Mouse (Mus musculus) lung, postnatal 10 days (tissue): ENCODE measurements around the gene Ncapd2.

Experiments
- DNase-seq: peaks from one replicate; pipeline ENCODE4 v3.0.0; 2021

Gene Ncapd2

DNA sequence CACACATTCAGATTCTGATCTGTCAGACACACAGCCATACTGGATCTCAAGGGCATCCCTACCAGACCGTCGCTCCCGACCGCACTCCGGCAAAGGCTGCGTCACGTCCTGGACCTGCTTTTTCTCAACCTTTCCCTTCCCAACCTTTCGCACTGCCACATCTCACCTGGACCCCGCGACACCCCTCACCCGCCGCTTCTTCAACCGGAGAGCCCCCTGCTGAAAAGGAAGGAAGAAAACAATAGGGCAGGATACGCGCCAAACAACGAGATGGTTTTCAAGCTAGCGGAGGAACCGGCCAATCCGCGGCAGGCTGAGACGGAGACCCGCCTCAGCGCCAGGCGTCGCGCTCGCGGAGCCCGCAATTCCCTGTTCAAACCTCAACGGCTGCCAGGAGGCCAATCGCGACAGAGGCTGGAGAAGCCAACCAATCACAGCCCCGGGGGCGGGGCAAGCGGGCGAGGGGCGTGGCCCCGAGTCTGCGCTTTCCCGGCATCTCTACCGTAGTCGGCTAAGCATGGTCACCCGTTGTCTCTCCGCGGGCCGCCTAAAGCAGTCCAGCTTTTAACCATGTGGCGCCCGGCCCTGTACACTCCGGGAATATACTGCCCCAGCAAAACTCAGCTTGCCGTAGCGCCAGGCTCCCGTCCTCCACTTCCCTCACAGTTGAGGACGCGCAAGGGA, at the start of gene Ncapd2, which contains the start of gene Mrpl51:
Gene Ncapd2, minus strand, starts transcription at position 370 of the 684 bp plus-strand sequence.
Gene Mrpl51, plus strand, starts transcription at position 470 of the 684 bp plus-strand sequence.
- DNase-seq: peak; percentile 98

DNA sequence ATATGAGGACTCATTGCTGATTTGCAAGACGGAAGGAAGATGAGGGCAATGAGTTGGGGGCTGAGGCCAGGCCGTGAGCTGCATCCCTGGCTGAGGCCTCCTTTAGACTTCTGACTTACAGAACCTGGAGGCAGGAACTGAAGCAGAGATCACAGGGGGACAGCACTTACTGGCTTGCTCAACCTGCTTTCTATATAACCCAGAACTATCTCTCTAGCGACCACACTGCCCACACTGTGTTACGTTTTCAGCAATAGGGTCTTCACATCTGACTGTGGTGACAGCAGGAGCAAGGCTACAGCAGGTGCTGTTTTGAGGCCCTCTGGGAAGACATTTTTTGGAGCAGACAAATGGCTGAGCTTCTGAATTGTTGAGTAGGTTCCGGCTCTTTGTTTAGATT, 49.1 kb upstream of the Ncapd2 start:
- no peak for DNase-seq

DNA sequence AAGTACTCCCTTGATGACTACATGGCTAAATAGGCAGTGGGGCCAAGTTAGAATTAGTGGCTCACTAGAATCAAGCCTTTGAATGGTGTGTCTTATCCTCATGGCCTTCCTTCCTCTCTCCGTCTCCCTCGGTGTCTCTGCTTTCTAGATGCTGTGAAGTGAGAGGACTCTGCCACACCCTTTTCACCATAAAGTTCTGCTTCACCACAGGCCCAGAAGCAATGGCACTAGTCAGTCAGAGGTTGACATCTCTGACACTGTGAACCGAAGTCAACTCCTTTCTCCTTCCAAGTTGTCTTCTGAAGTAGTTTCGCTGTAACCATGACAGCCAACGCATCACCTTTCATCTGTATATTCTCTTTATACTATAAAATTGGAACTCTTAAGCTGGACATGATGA, 48.0 kb upstream of the Ncapd2 start:
- no peak for DNase-seq

DNA sequence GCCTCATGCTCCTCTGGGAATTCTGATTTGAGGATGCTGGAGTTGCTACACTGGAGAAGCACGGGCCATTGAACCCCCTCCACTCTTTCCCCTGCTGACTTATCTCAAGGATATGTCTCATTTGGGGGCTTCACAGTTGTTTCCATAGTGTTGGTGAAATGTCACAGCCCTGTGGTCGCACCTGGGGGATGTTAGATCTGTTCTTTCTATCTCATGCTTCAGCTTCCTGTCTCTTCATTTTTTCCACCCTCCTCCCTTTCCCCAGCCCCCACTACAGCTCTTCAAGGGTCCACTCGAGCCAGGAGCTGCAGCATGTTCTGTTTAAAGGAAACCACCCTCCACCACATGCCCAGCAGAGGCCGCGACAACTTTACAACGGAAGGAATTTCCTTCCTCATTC, 46.9 kb upstream of the Ncapd2 start:
- no peak for DNase-seq

DNA sequence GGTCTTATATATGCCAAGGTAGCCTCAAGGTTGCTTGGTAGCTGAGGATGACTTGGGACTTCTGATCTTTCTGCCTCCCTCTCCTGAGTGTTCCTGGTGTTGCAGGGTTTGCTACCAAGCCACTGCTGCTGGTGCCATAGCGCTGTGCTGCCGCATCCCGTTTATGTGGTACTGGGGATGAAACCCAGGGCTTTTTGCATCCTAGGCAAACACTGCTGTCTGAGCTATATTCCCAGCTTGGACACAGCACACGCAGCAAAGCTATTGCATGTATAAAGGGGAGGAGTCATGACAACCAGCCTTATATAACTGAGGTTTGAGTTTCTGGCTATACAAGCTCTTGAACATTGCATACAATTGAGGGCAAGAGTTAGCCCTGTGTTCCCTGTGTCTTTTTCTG, 45.9 kb upstream of the Ncapd2 start:
- DNase-seq: no peak

DNA sequence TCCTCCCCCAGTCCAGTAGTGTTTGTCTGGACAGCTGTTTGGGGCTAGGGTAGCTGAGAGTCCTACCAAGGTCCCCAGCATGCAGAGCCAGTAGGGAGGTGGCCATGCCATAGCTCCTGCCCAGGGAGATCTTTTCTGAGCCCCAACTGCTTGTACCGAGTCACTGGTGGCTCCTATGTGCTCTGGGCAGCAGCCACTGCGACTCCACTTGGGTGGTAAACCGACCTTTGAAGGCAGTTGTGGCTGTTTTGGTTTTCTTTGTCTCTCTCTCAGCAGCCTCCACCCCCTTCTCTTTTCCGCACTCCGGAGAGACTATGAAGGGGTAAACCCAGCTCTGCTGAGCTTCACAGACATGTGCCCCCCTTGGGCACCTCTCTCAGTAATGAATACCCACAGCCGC, 45.3 kb upstream of the Ncapd2 start, which contains the start of gene Cd27:
Gene Cd27, minus strand, starts transcription at position 229 of the 400 bp plus-strand sequence.
- DNase-seq: no peak

DNA sequence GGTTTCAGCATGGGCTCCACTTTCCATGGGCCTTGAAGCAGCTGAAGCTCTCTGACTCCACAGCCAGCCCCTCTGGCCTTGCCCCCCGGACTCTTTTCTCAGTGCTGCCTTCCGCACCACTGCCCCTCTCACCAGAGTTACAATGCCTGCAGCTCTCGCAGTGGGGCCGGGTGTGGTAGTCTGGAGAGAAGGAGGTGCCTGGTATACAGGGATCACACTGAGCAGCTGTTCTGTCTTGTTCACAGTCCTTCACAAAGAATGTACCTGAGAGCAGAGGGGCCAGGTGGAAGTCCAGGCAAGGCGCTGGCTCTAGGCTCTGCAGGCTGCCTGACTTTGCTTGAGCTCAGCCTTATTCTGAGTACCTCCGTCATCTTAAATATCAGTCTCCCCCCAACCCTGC, 44.8 kb upstream of the Ncapd2 start:
- no peak for DNase-seq

DNA sequence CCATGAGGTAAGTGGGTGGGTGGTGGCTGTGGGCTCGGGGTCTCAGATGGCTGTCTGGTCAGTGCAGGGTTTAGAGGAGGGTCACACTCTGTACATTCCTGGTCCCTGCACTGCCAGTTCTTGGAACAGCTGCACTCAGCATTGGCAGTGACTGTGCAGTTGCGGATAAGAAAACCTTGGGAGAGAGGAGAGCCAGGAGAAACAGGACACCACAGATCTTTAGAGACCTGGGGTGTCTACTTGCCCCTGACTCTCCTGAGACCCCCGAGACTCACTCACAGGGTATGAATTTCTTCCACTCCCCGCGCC, 43.0 kb upstream of the Ncapd2 start:
- no peak for DNase-seq

DNA sequence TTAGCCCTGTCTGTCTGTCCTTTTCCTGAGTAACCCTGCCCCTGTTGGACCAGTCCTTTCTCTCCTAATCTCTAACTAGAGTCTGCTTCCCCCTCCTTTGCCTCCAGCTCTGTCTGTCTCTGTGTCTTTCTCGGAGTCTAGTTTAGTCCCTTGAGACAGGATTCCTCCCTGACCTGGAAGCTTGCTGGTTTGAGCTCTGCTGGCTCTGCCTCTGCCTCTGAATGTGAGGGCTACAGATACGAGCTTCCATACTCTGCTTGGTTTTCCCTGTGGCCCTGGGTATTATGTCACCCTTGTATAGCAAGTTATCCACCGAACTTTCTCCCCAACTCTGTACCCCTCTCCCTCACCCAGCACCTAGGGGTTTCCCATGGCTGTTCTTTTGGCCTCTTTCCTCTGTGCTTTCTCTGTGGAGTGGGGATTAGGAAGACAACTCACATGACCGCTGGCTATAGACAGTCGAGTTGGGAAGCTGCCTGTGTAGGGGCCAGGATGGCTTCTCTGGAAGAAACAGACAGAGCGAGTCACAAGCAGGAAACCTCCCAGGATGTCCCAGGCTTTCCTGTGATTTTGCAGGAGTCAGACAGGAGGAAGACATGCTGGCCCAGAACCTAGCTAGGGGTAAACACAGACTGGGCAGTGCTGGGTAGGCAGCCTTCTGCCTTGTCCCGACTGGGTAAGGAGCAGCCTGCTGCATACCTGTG, 42.5 kb upstream of the Ncapd2 start:
- peak; percentile 53 for DNase-seq

DNA sequence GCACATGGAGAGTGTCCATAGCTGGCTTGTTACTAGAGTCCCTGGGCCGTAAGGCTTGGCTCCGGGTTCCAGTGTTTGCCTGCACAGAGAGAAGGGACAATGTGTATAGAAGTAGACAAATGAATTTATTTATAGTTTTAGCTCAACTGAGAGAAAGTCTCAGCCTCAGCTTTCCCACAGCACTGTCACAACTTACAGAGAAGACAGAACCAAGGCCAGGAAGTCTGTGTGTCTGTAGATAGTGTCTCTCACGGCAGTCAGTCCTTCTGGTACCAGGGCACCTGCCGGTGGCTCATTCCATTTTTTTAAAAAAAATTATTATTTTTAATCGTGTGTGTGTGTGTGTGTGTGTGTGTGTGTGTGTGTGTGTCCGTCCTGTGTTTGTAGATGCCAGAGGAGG, 41.0 kb upstream of the Ncapd2 start:
- no peak for DNase-seq

DNA sequence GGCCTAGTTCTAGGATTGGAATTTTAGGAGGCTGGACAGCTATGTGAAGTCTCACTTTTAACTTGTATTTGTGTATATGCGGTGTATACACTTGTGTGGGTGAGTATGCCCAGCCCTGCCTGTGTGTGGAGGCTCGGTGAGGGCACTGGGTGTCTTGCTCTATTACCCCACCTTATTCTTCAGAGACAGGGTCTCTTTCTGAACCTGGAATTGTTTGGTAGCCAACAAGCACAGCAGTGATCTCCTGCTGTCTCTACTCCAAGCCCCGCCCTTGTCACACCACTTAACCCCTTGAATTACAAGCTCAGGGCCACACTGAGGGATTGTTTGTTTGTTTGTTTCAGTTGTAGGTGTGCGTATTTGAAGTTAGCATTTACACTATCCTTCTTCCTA, 40.5 kb upstream of the Ncapd2 start:
- DNase-seq: peak; percentile 45

DNA sequence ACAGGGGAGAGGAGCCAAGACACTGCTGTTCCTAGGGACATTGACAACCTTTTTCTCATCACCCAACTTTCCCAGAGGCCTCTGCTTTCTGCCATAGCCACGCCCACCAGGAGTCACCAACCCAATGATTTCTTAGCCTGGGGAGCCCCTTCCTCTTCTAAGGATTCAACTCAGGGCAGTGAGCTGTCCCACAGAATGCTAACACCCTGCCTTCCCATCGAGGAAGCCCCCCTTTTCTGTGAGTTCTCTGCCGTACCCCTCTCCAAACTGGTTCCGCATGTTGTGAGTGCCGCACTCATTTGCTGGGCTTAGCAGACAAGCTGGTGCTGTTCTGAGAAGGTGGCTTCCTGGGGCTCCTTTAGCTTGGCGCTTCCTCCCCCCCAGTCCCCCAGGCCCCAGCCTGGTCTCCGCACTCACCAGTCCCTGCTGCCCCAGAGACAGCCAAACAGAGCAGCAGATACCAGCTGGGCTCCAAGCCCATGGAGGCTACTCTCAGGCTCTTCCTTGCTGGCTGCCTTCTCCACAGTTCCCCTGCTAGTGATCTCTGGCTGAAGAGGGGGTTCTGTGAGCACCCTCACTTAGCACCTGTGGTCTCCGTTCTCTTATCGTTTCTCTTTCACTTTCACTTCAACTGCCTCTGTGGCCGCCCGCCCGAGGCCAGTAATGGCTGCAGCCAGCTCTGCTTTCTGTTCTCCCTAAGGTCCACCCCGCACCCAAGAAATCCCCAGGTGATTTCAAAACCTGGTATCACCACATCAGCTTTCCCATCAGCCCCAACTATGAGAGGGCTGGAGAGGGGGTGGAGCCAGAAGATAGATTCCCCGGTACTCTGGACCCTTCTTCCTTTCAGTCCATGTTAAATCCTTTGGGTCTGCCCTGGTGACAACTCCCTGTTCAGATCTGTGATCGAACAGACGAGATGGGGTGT, 39.9 kb upstream of the Ncapd2 start, which contains the start of gene Tapbpl:
Gene Tapbpl, minus strand, starts transcription at position 744 of the 928 bp plus-strand sequence.
- DNase-seq: peak; percentile 80

DNA sequence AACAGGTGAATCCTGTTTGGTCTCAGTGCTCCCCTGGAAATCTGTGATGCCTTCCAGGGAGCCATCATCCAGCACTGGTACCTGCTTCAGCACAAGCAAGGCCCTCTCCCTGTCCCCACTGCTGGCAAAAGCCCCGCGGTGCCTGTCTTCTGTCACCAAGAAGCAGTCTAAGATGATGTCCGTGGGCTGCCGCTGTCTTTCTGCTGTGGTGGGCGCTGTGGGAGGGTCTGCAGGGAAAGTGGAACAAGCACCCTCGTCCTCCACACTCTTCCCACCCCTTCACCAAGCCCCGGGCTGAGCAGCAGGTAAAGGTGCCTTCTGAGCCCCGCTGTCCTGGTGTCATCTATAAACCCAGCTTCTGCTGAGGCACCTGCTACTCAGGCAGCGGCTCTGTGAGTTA, 39.1 kb upstream of the Ncapd2 start:
- no peak for DNase-seq

DNA sequence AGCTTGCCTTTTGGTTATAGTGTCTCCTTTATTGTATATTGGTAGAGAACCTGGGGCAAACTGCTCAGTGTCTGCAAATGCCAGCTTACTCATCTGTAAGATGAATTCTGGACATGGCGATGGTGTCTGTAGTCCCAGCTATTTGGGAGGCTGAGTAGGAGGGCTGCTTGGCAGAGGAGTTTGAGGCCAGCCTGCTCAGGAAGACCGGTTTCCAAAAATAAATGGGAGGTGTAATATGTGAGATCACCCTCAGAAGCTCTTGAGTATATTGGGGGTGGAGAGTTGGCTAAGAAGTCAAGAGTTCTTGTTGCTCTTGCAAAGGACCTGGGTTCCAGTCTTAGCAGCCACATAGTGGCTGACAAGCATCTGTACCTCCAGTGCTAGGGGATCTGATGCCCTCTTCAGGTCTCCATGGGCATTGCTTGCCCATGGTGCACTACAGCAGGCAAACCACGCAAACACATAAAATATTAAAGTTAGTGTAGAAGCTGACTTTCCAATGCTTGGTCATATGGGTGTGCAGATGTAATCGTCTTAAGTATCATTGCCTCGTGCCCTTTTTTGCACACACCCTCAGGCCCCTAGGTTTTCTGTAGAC, 34.1 kb upstream of the Ncapd2 start:
- no peak for DNase-seq

DNA sequence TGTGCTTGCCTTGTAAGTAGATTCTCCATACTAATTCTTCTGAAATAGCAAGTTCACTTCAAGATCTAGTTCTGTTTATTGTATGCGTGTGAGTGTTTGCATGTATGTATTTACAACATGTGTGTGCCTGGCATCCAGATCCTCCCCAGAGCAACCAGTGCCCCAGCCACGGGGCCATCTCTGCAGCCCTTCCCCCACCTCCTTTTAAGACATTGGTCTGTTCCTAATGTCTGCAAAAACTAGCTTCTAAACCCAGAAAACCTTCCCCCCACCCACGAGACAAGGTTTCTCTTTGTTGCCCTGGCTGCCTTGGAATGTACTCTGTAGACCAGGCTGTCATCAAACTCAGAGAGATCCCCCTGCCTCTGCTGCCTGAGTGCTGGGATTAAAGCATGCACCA, 31.1 kb upstream of the Ncapd2 start:
- DNase-seq: no peak

DNA sequence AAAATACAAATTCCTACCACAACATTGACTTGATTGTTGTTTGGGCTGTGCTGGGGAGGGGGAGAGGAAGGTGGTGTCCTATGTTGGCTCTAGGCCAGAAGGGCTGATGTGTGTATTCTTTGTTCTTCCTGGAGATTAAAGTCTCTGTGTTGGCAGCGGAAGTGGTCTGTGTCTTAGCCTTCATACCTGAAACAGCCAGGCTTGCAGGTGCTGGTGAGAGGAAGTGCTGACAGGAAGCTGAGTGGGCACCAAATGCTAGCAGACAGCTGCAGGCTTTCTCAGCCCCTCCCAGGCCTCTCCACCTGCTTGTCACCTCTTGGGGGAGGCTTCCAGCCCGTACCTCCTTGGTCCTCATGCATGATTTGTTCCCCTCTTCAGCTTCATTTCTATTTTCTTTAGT, 30.6 kb upstream of the Ncapd2 start:
- peak; percentile 48 for DNase-seq

DNA sequence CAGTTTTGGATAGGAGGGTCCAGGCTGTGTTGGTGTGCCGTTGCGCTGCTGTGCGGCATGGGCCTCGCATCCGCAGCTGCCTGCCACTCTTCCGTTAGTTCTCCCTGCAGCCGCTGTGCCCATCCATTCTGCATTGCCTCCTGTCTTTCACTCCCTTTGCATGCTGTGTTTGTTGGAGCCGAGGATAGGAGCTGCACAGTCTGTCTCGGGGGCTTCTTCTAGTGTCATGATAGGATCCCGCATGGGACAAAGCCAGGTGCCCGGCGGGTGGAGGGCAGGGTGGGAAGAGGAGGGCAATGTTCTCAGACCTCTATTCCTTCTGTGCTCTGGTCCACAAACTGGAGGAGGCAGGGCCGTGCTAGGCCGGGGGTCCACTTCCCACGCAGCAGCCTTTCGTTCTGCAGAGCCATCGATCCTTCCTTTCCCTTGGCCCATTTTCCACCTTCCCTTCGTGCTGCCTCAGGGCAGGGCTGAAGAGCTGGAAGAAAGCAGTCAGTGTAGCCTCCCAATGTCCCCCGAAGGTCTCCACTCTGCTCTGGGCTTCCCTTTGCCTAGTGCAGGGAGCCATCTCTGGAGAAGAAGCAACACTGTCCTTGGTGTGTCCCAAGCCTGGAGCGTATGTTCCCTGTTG, 29.7 kb upstream of the Ncapd2 start:
- no peak for DNase-seq

DNA sequence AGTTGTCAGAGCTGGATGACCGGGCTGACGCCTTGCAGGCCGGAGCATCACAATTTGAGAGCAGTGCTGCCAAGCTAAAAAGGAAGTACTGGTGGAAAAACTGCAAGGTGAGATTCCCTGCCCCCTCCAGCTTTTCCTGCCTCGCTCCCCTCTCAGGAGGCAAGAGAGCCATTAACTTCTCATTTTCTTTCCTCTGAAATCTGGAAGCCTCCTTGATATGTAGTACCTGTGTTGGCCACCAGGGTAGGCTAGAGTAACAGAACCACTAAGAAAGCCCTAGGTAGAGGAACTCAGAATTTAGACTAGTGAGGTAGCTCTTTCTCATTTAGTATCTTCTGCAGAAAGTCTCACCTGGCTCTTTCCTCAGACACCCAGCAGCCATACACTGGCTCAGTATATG, 27.5 kb upstream of the Ncapd2 start:
- DNase-seq: peak; percentile 80

DNA sequence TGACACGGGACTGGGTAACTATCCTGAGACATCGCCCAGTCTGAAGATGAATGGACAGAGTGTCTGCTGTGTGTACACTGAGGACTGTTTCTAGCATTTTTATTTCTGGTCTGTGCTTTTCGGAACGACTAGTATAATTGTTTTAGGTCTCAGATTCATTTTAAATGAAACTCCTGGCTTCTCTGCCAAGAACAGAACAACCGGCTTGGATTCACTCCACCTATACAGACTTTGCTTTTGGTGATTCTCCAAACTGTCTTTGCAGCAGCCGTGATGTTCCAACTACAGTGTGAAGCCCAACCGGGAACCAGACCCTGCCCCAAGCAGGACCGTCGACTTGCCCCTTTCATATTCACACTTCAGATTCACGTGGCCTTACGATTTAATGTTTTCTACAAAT, 26.4 kb upstream of the Ncapd2 start:
- DNase-seq: no peak

DNA sequence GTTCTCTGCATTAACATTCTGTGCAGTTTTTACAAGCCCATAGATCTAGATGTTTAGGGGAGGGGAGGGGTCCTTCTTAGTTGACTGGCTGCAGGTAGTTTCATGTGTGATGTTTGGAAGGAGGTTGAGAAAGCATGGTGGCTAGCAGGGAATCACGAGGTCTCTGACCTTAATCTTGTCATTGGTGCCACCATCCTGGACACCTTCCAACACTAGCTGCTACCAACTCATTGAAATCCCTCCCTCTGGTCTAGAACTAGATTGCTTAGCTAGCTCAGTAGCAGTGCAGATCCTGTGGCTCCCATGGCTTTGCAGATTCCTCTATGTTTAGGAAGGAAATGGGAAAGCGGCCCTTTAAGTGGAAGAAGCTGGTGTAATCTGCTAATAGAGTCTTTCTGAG, 25.4 kb upstream of the Ncapd2 start:
- no peak for DNase-seq

DNA sequence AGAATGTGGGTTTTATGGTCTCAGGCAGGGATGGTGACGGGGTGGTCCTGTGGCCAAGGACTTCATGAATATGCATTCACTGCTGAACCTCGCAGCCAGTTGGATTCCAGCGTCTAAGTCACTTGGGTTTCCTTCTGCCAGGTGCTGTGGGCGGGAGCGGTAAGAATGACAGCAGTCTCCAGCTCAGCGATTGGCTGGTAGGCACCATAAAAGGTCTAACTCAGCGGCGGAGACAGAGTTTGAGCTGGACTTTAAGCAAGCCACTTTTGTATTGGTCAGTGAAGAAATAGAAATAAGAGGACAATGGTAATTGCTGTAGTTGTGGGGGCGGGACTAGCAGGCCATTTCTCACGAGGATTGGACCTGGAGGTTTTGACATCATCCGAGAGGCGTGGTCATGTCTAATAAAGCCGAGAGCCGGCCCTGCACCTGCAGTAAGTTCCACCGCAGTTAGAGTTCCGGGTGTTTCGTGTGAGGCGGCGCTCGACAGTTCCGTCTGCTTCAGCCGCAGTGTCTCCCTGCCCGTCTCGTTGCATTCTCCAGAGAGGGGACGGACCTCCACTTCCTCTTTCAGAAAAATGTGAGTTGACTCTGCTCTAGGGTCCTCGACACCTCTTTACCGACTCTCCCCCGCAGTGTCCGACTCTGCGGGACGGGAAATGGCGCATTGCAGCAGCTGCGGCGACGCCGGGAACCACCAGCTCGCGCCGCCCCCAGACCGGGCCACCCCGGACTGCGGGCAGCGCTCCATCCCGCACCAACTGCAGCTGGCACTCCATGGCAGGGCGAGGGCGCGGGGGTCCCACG, 23.9 kb upstream of the Ncapd2 start, which contains the start of gene Vamp1:
Gene Vamp1, plus strand, starts transcription at position 404 of the 807 bp plus-strand sequence.
- DNase-seq: peak; percentile 98

DNA sequence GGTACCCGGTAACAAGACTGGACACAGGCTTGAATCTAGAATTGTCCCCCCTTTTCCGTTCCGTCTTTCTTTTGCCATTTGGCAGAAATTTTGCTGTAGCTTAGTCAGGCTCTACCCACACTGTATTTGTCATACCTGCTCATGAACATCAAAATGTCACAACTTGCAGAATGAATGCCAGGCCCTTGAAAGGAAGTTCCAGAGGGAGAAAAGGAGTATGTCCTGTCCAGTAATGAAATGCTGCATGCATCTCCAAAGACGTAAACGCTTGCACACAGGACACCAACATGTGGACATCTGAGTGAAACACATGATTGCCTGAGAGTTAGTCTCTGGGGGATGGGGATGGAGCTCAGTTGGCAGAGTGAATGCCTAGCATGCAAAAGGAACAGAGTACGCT, 22.2 kb upstream of the Ncapd2 start:
- no peak for DNase-seq
